Mouse (Mus musculus) cerebellum, postnatal 10 days (tissue): ENCODE results near the gene Arrdc5.

Experiments used
- DNase-seq, 2 experiments: peaks; one replicate each; pipeline ENCODE4 v3.0.0; 2021; ENCODE audit warnings: mixed read lengths in 2 of 2

Arrdc5 gene

GRCm38 (mm10) chr17:56303160-56303846, 3.2 kb upstream of the Arrdc5 start, which contains the start of gene Uhrf1:
Uhrf1 (plus strand) TSS chr17:56303321.
- peak; percentile 59 to 77 for DNase-seq

GRCm38 (mm10) chr17:56302363-56302996, 2.4 kb upstream of the Arrdc5 start:
- DNase-seq: peak; percentile 50 to 67

DNA sequence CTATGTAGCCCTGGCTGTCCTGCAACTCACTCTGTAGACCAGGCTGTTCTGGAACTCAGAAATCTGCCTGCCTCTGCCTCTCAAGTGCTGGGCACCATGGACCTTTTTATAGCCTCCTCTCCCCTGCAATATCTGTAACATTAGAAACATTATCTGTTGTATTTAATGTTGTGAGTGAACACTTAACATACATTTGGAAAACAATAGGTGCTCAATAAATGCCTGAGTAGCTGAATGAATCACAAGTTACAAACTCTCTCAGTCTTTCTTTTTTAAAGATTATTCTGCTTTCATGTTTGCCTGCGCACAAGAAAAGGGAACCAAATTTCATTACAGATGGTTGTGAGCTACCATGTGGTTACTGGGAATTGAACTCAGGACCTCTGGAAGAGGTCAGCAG, 1.8 kb downstream of the Arrdc5 start:
- no peak for DNase-seq

GRCm38 (mm10) chr17:56296201-56296600, 3.9 kb downstream of the Arrdc5 start:
- DNase-seq: no peak

- peak; percentile 92 to 95 for DNase-seq
Measured at GRCm38 (mm10) chr17:56294241-56294640, 5.8 kb downstream of the Arrdc5 start.

GRCm38 (mm10) chr17:56293291-56293690, 6.8 kb downstream of the Arrdc5 start:
- peak in 1 of 2 experiments; percentile 17 for DNase-seq

GRCm38 (mm10) chr17:56292531-56293222, 7.4 kb downstream of the Arrdc5 start, which contains the start of gene Plin3:
Plin3 (minus strand) TSS chr17:56292873.
- peak in 1 of 2 experiments; percentile 23 for DNase-seq

GRCm38 (mm10) chr17:56291826-56292475, 8.1 kb downstream of the Arrdc5 start:
- no peak for DNase-seq

DNA sequence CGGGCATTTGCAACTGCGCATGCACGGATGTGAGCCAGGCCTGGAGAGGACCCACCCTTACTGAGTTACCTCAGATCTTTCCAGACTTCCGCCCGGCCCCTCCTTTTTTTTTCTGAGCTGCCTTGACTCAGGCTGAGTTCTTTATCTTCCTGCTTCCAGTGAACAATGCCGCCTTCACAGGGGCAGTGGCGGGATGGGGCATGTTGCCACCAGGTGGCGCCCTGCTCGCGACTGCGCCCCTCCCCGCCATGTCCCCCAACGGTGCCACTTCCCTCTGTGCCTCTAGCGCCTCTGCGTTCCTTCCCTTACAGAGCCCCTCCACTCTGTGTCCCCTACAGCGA, 8.9 kb downstream of the Arrdc5 start:
- peak; percentile 87 to 88 for DNase-seq

DNA sequence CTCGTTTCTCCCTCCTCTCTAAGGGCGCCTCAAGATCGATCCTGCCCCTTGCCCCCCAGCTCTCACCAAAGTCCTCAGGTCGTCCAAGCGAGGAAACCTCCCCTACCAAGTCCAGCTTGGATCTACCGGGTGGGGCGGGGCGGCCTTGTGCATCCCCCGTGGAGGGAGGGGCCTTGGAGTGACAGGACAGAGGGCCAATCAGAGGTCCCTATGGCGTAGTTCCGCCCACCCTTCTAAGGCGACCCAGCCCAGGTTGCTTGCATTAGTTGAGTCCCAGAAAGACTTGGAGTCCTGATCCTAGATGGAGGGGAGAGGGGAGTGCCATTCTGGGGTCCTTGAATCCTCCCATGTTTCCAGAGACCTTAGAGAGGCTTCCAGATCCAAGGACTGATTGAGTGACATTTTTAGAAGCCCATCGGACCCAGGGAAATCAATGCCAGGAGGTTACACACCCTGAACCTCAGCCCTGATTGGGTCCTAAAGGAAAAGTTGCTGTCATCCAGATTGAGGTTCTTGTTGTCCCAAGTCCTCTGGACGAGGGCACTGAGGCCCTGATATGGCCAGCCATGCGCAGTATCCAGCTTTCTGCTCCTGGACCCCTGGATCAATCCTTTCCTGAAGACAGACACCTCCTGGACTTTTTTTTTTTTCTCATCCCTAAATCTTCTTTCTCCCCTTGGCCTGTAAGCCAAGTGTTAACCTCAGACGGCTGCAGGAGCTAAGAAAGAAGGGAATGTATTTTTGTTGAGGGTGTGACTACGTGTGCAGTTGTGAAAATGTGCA, 9.5 kb downstream of the Arrdc5 start:
- peak; percentile 67 to 79 for DNase-seq

DNA sequence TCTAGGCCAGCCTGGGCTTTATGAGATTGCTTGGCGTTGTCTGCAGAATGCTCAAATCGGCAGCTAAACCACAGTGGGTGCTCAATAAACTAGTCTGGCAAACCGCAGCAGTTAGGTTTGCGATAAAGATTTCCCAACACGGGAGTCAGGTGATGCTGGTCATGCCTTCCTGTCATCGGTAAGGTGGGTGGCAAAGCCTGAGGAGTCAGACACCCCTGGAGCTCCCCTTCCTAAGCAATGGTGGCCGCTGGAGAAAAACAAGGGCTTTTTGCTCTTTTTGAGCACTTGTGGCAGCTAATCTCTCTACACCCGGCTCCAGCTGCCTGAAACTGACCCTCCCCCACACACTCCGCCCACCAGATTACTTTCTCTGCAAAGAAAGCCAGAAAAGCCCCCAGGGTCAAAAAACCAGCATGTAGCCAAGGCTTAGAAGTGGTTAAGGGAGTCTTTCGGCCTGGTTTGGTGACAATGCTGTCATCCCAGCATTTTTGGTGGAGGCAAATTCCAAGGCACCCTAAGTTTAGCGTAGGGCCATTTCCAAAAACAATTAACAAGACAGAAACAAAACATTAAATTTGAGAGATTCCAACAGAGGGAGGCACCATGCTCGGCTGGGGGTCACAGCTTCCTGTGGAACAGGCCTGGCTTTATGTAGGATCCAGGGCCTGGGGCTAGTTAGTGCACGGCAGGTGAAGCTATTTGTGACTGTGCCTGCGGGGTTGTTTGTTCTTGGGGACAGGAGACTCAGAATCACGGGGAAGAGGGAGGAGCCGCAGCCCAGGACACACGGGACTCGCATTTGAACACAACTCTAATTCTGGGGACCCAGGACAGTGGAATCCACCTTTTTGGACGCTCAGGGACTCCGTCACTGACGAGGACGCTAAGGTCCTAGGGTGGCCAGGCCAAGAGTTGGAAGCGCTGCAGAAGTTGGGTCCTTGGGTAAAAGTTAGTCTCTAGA, 10.4 kb downstream of the Arrdc5 start:
- DNase-seq: peak in 1 of 2 experiments; percentile 35

DNA sequence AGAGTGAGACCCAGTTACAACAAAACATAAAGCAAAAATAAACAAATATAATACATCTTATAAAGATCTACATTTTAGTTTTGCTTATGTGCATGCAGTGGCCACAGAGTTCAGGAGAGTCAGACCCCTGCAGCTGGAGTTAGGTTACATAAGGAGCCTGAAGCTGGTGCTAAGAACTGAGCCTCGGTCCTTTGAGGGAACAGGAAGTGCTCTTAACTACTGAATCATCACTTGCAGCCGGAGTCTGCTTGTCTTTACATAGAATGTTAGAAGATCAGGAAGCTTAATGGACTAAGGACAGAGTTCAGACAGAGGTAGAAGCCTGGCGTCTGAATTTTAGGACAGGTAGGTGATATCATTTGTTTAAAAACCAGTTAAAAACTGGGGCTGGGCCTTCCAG, 11.2 kb downstream of the Arrdc5 start:
- DNase-seq: no peak

GRCm38 (mm10) chr17:56287830-56288229, 12.3 kb downstream of the Arrdc5 start:
- no peak for DNase-seq

- no peak for DNase-seq
Measured at GRCm38 (mm10) chr17:56285995-56286394, 14.1 kb downstream of the Arrdc5 start.

DNA sequence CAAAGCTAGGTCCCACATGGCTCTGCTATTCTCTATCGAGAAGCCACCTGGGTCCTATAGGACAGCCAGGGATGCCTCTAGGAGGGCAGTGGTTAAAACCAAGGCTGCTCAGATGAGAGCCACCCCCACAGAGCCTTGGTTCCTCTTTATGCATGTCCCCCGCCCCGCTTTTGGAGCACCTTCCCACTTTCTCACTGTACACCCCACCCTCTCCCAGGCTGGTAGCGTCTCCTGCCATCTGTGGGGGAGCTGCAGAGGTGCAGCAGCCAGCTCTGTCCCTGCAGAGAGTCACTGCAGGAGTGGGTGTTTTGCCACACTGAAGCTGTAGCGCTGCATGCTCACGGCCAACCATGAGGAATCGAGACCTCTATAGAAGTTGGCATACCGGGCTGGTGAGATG, 16.8 kb downstream of the Arrdc5 start:
- DNase-seq: no peak

- DNase-seq: peak; percentile 24 to 52
Measured at GRCm38 (mm10) chr17:56282802-56283201, 17.3 kb downstream of the Arrdc5 start.

GRCm38 (mm10) chr17:56281193-56281592, 18.9 kb downstream of the Arrdc5 start:
- no peak for DNase-seq

DNA sequence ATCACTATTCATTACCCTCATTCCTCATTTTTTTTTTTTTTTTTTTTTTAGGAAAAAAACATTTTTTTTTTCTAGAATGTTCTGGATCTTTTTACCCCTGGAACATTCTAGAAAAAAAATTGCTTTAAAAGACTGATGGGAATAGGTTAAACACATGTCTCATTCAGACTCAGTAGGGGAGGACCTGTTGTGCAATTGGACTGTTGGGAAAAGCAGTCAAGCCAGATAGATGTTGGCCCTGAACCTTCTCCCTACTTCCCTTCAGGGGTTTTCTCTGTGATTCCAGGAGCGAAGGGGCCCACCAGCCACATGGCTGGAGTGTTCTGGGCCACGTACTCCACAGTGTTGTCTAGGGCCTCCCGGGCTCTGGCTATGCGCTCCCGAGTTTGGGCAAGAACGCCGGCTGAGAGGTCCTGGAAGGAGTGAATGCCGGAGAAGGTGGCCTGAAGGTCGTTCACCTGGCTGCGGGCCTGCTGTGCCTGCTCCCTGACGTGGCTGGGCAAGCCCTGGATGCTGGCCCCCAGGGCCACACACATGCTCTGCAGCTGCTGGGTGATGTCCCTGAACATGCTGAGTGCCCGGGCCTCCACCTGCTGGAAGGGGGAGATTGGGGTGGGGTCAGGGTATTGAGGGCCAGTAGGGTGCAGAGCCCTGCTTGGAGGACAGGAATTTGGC, 20.5 kb downstream of the Arrdc5 start:
- no peak for DNase-seq

DNA sequence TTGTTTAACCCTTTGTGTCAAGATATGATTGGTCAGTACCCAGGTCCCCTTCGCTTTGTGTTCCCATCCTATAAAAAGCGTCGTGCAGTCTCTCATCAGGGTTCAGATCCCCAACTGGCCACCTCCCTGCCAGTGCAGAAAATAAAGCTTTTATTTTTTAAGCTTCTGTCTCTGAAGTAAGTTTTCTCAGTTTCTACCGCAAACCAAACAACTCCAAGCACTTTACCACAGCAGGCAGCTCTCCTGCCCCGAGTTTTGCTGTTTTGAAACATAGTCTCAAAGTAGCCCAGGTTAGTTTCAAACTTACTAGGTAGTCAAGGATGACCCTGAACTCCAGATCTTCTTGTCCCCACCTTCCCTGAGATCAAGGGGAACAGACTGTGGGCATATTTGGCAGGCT, 21.7 kb downstream of the Arrdc5 start:
- DNase-seq: no peak

DNA sequence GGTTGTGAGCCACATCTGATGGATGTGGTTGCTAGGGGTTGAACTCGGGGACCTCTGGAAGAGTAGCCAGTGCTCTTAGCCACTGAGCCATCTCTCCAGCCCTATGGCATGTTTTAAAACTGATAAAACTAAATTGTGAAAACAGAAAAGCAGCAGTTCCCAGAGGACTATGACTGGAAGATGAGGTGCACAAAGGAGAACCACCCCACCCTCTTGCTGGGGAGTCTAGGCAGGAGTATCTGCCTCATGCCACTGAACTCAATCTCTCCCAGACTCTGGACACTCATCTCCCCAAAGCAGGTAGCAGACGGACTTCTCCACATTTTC, 22.6 kb downstream of the Arrdc5 start:
- peak in 1 of 2 experiments; percentile 18 for DNase-seq
